Mouse (Mus musculus) CH12.LX (cell line): ENCODE data around the gene Tor1a. TPM values are rescaled to one million over a fixed set of nuclear protein-coding genes. Genes with fewer than 3 reads are reported as not detected.
"Not testable (repeated sequence)": the region's sequence is repeated elsewhere in the genome, so short reads cannot be mapped to it uniquely, and the experiment has no call there.

Source experiments
- DNase-seq: peaks from one replicate; pipeline ENCODE4 v3.0.0-alpha.2; 2013; ENCODE audit errors: extremely low read depth
- H3K27ac ChIP-seq: 2 replicates; pipeline ENCODE4 v1.5.1; 2012; ENCODE audit warnings: low read depth, mild to moderate bottlenecking, control low read depth, moderate library complexity; ENCODE audit not compliant: insufficient read depth
- H3K27me3 ChIP-seq: replicated peaks from 2 replicates; pipeline ENCODE3; 2012; ENCODE audit warnings: inconsistent platforms
- H3K36me3 ChIP-seq, 2 experiments: replicated peaks in 1 of 2; 2 replicates each; pipeline versions ENCODE3 to v1.6.1; 2012; ENCODE audit warnings: inconsistent platforms in 1 of 2, low read length in 1 of 2, mild to moderate bottlenecking in 1 of 2, mixed read lengths in 1 of 2, moderate library complexity in 1 of 2; ENCODE audit not compliant: control insufficient read depth in 1 of 2, insufficient read depth in 1 of 2
- H3K4me1 ChIP-seq, 2 experiments: 2 replicates each; pipeline ENCODE4 v1.6.1; 2012; ENCODE audit warnings: inconsistent platforms in 1 of 2, moderate library complexity in 1 of 2; ENCODE audit not compliant: insufficient read depth in 2 of 2, control insufficient read depth in 1 of 2
- H3K4me2 ChIP-seq: 2 replicates; pipeline ENCODE4 v1.6.1; 2012; ENCODE audit warnings: low read depth, mild to moderate bottlenecking, control low read depth; ENCODE audit not compliant: poor library complexity, insufficient read depth, severe bottlenecking
- H3K4me3 ChIP-seq, 3 experiments: fragments of 150-350 bp in 1 of 3; sonication (generic) in 1 of 3; replicated peaks in 1 of 3; 2 replicates each; pipeline versions ENCODE3 to v1.5.1; 2011 to 2012; ENCODE audit warnings: low read depth in 2 of 3, low read length in 2 of 3, mild to moderate bottlenecking in 2 of 3, moderate library complexity in 2 of 3, control low read depth in 1 of 3, improper control_type of control experiment in 1 of 3, inconsistent platforms in 1 of 3, mixed read lengths in 1 of 3; ENCODE audit not compliant: poor library complexity in 1 of 3
- H3K79me2 ChIP-seq: replicated peaks from 2 replicates; pipeline ENCODE4 v1.6.1; 2012; ENCODE audit warnings: mild to moderate bottlenecking, moderate library complexity; ENCODE audit not compliant: control insufficient read depth, poor library complexity, insufficient read depth, severe bottlenecking; ENCODE audit errors: extremely low read depth
- H3K9ac ChIP-seq: 2 replicates; pipeline ENCODE4 v1.6.1; 2012; ENCODE audit warnings: low read depth, mild to moderate bottlenecking, control low read depth, moderate library complexity; ENCODE audit not compliant: insufficient read depth
- H3K9me3 ChIP-seq: replicated peaks from 2 replicates; pipeline ENCODE3; 2012; ENCODE audit warnings: low read length, inconsistent platforms, mixed read lengths
- CHD1 ChIP-seq: IDR thresholded peaks from 2 replicates; pipeline ENCODE4 v1.6.1; 2012; ENCODE audit warnings: low read depth, low read length, improper control_type of control experiment, inconsistent platforms
- CHD2 ChIP-seq: IDR thresholded peaks from 2 replicates; pipeline ENCODE4 v1.6.1; 2011; ENCODE audit warnings: low read length, improper control_type of control experiment
- CTCF ChIP-seq, 2 experiments: IDR thresholded peaks in 1 of 2; conservative IDR thresholded peaks in 1 of 2; 2 replicates each; pipeline ENCODE4 v1.5.1; 2011 to 2012; ENCODE audit warnings: low read depth in 2 of 2, low read length in 2 of 2, improper control_type of control experiment in 1 of 2, inconsistent platforms in 1 of 2, mild to moderate bottlenecking in 1 of 2, moderate library complexity in 1 of 2
- ELF1 ChIP-seq: IDR thresholded peaks from 2 replicates; pipeline ENCODE4 v1.6.1; 2014; ENCODE audit warnings: low read depth, mild to moderate bottlenecking, inconsistent platforms, low read length, improper control_type of control experiment
- KAT2A ChIP-seq: IDR thresholded peaks from 2 replicates; pipeline ENCODE4 v1.6.1; 2012; ENCODE audit warnings: low read length, improper control_type of control experiment, inconsistent platforms; ENCODE audit not compliant: insufficient replicate concordance
- MAX ChIP-seq: IDR thresholded peaks from 2 replicates; pipeline ENCODE4 v1.6.1; 2011; ENCODE audit warnings: low read length, improper control_type of control experiment
- NELFE ChIP-seq: IDR thresholded peaks from 2 replicates; pipeline ENCODE4 v1.6.1; 2011; ENCODE audit warnings: low read depth, low read length, improper control_type of control experiment
- PAX5 ChIP-seq: IDR thresholded peaks from 2 replicates; pipeline ENCODE4 v1.6.1; 2012; ENCODE audit warnings: low read length, inconsistent platforms, mixed read lengths
- POLR2AphosphoS2 ChIP-seq: IDR thresholded peaks from 2 replicates; pipeline ENCODE4 v1.6.1; 2011; ENCODE audit warnings: low read depth, low read length, improper control_type of control experiment
- RCOR1 ChIP-seq: conservative IDR thresholded peaks from 2 replicates; pipeline ENCODE4 v1.6.1; 2012; ENCODE audit warnings: low read depth, mild to moderate bottlenecking, inconsistent platforms, low read length, improper control_type of control experiment
- TBP ChIP-seq: conservative IDR thresholded peaks from 2 replicates; pipeline ENCODE4 v1.6.1; 2011; ENCODE audit warnings: low read depth, low read length, improper control_type of control experiment
- TCF12 ChIP-seq: IDR thresholded peaks from 2 replicates; pipeline ENCODE4 v1.6.1; 2014; ENCODE audit warnings: low read depth, mild to moderate bottlenecking, inconsistent platforms, low read length, improper control_type of control experiment
- UBTF ChIP-seq: IDR thresholded peaks from 2 replicates; pipeline ENCODE4 v1.6.1; 2012; ENCODE audit warnings: low read depth, mild to moderate bottlenecking, inconsistent platforms, low read length, improper control_type of control experiment, moderate library complexity
- USF1 ChIP-seq: IDR thresholded peaks from 2 replicates; pipeline ENCODE4 v1.6.1; 2014; ENCODE audit warnings: low read depth, mild to moderate bottlenecking, inconsistent platforms, low read length, improper control_type of control experiment
- ZC3H11A ChIP-seq: IDR thresholded peaks from 2 replicates; pipeline ENCODE4 v1.6.1; 2012; ENCODE audit warnings: low read depth, mild to moderate bottlenecking, inconsistent platforms, low read length, improper control_type of control experiment
- ZNF384 ChIP-seq: IDR thresholded peaks from 2 replicates; pipeline ENCODE4 v1.6.1; 2012; ENCODE audit warnings: low read depth, low read length, improper control_type of control experiment, inconsistent platforms
- dilution Hi-C: fragments of 300-500 bp; cut with MboI; formaldehyde crosslinking; loops from 2 replicates; pipeline ENCODE4 v1.14.3; 2020; ENCODE audit warnings: low sequenced_read_pairs; ENCODE audit not compliant: extremely low pct_unique_long_range_greater_than_20kb, extremely low pct_ligation_motif_present
- in situ Hi-C: fragments of 300-500 bp; cut with MboI; formaldehyde crosslinking; loops from 3 replicates; pipeline ENCODE4 v1.14.3; 2019; ENCODE audit warnings: low sequenced_read_pairs, low pct_ligation_motif_present, low pct_unique_long_range_greater_than_20kb, mixed read lengths
- polyA plus RNA-seq: library from polyadenylated mRNA; unstranded; fragments of >175 nt; gene quantifications from 2 replicates; pipeline ENCODE4 v1.2.1, GENCODE M21; 2012; ENCODE audit warnings: low read depth; ENCODE audit not compliant: insufficient read length
- total RNA-seq, 2 experiments: library from RNA; depleted of rRNA; stranded (reverse); fragments of 300-350 nt in 1 of 2; fragments of >200 nt in 1 of 2; gene quantifications; 2 replicates each; pipeline ENCODE4 v1.2.3; 2012 to 2014

Tor1a gene
- total and polyA plus RNA-seq, 3 experiments: 44.9 to 58.2 (median 45.6) TPM

DNA sequence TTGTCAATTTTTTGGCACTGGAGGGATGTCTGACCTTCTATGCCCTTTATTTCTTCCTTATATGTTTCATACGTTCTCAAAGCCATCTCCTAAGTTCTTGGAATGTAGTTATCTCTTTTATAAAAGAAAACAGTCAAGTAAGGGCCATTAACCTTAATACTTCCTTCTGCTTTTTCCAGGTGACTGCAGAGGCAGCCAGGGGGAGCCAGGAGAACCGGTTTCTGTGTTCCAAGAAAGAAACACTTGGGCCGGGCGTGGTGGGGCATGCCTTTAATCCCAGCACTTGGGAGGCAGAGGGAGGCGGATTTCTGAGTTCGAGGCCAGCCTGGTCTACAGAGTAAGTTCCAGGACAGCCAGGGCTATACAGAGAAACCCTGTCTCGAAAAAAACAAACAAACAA is 25.6 kb downstream of the Tor1a start:
- H3K36me3 ChIP-seq, H3K9me3 ChIP-seq, DNase-seq, in situ Hi-C loops, H3K79me2 ChIP-seq, dilution Hi-C loops, H3K27ac ChIP-seq: not testable (repeated sequence)
- H3K4me2 ChIP-seq: peak overlapping the region; percentile 64
- peak overlapping the region; percentile 20; the same call in 1 of the 2 replicates for H3K9ac ChIP-seq
- TF ChIP-seq CTCF (conservative IDR thresholded peaks at IDR 0.05 in 1 of 2, IDR thresholded peaks at IDR 0.05 in 1 of 2; ENCODE audit: low read depth in 2 of 2, low read length in 2 of 2): peak in 1 of 2 experiments; percentile 26; a peak in 1 of 4 replicates
- H3K4me1 ChIP-seq: peaks cover 2 to 11% of the 10 kb centered on the region in 2 experiments; a peak in 3 of 4 replicates
- H3K4me3 ChIP-seq: peak overlapping the region in 2 of 3 experiments; percentile 56 to 72
- peaks cover 25% of the 10 kb centered on the region for H3K27me3 ChIP-seq

DNA sequence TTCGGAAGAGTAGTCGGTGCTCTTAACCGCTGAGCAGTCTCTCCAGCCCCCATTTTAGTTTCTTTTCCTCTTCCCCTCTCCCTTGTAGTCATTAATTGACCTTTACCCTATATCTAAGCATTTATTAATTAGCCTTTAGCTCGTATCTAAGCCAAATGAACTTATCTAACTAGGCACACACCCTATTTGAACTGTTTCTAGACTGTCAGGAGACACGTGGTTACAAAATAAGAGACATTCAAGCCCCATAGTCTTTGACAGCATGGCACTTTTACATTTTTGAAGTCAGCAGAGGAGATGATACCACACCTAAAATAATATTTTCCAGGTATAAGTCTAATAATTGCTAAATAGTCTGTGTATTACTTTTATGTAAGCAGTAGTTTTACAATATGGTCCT is 26.1 kb downstream of the Tor1a start:
- no peak overlapping the region for H3K4me3 ChIP-seq
- no peak for TF ChIP-seq KAT2A
- TF ChIP-seq CHD1: no peak
- no peak for TF ChIP-seq MAX
- no peak for TF ChIP-seq ZC3H11A
- no peak for TF ChIP-seq CHD2
- no peak for TF ChIP-seq POLR2AphosphoS2
- no peak for TF ChIP-seq ZNF384
- TF ChIP-seq RCOR1: no peak
- TF ChIP-seq ELF1: no peak
- TF ChIP-seq TCF12: no peak
- no peak for TF ChIP-seq UBTF
- TF ChIP-seq USF1: no peak
- no peak for TF ChIP-seq TBP
- no peak overlapping the region for H3K27ac ChIP-seq
- in situ Hi-C loops: no loop called here
- no peaks in the 10 kb centered on the region for H3K36me3 ChIP-seq
- no peaks in the 10 kb centered on the region for H3K9me3 ChIP-seq
- H3K27me3 ChIP-seq: peaks cover 22% of the 10 kb centered on the region
- dilution Hi-C loops: no loop called here
- DNase-seq: no peak
- H3K79me2 ChIP-seq: no peaks in the 10 kb centered on the region
- no peak overlapping the region for H3K4me2 ChIP-seq
- H3K4me1 ChIP-seq: peaks cover 2 to 11% of the 10 kb centered on the region in 2 experiments; a peak in 3 of 4 replicates
- H3K9ac ChIP-seq: no peak overlapping the region

DNA sequence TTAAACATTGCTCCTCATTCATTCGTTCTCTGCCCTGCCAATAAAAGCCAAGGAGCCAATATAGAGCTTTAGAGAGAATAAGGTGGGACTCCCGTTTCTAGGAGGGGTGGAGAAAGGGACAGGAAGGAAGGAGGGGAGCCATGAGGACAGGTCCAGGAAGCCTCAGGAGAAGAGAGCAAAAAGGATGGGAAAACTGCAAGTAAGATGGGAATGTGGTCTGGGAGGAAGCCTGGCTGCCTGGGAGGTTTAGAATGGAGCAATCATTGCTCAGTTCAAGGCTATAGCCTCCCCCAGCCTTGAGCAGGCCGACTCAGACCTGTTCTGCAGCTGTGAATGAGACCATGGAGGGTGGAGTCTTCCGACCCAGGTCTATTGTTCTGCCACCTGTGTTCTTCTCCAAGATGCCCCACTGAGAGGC is 29.1 kb downstream of the Tor1a start:
- in situ Hi-C loops: loop anchor here (10.0 kb wide), 1 partner anchor 504 kb away; no protein-coding TSS in a partner anchor
- H3K36me3 ChIP-seq: no peaks in the 10 kb centered on the region
- H3K4me2 ChIP-seq: no peak overlapping the region
- no peak overlapping the region for H3K27ac ChIP-seq
- peaks cover 2 to 11% of the 10 kb centered on the region in 2 experiments; a peak in 3 of 4 replicates for H3K4me1 ChIP-seq
- no peak for DNase-seq
- H3K9ac ChIP-seq: no peak overlapping the region
- no peaks in the 10 kb centered on the region for H3K79me2 ChIP-seq
- H3K4me3 ChIP-seq: peak overlapping the region in 1 of 3 experiments; percentile 25
- no peak for TF ChIP-seq NELFE
- TF ChIP-seq PAX5: no peak
- H3K9me3 ChIP-seq: no peaks in the 10 kb centered on the region
- dilution Hi-C loops: no loop called here
- peaks cover 2% of the 10 kb centered on the region for H3K27me3 ChIP-seq
